Mouse (Mus musculus): ENCODE results near the gene Gm5580.
"Not testable (repeated sequence)": the region's sequence is repeated elsewhere in the genome, so short reads cannot be mapped to it uniquely, and the experiment has no call there.

The Gm5580 gene

DNA sequence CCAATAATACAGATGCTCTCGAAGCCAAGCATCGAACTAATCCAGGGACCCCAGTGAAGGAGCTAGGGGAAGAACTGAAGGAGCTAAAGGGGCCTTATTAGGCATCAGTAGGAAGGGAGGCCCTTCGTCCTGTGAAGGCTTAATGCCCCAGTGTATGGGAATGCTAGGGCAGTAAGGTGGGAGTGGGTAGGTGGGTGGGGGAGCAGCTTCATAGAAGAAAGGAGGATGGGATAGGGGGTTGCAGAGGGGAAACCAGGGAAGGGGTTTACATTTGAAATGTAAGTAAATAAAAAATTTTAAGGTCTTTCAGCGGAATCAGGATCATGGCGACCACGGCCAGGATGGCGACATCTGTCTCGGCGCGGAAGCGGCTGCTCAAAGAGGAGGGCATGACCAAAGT lies at the start of gene Gm5580:
TSS of gene Gm5580 (plus strand) at position 301 of the 400 bp plus-strand sequence.
- not testable (repeated sequence) for DNase-seq (ENCODE audit: low spot score in 2 of 2)

DNA sequence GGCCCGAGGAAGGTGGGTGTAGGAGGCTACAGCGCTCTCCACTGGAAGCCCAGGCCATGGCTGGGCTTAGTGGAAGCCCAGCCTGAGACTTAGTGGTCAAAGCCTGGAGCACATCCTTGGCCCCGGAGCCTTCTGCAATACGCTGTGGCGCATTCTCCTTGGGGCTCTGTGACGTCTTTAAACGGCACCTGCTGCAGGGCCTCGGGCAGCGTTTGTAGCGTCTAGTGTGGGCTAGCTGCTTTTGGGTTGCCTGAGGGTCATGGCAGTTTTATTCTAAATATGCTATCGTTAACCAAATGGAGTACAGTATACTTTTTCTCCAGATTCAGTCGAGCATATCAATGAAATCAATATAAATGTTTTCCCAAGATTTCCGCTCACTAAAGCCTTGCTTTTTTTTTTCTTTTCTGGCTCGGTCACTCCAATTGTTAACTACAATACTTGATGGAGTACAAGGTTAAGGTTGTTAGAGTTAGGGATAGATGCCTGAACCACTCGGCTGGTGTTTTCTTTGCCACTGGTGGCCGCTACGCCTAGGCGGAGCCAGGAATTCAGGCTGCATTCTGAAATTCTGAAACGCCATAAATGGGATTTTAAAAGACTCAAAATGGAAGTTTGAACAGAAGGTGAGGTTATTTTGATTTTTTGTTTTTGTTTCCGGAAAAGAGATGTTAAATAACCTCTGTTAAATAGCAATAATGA lies 44.5 kb upstream of the Gm5580 start, which contains the start of gene Olfr212:
TSS of gene Olfr212 (plus strand) at position 215 of the 702 bp plus-strand sequence.
- not testable (repeated sequence) for DNase-seq (ENCODE audit: low spot score in 2 of 2)

DNA sequence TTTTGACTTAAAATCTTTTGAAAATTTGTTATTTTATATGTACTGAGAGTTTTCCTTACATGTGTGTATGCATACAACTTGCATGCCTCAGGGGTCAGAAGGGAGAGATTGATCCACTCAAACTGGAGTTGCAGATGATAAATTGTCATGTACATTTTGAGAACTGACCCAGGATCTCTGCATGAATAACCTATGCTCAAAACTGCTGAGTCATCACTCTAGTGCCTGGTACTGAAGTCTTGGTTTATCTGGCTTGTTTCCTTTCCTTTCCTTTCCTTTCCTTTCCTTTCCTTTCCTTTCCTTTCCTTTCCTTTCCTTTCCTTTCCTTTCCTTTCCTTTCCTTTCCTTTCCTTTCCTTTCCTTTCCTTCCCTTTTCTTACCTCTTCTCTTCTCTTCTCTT lies 36.1 kb upstream of the Gm5580 start:
- no peak for DNase-seq (ENCODE audit: low spot score in 2 of 2)

- no peak for DNase-seq (ENCODE audit: low spot score in 2 of 2)
These were observed 12.8 kb upstream of the Gm5580 start, which contains the start of gene Olfr213 for GRCm38 (mm10) chr6:116538156-116538555. Gene Olfr213, plus strand, starts transcription at chr6:116538456.

- no peak for DNase-seq (ENCODE audit: low spot score in 2 of 2)
These were observed 8.4 kb upstream of the Gm5580 start for GRCm38 (mm10) chr6:116542500-116542899.

DNA sequence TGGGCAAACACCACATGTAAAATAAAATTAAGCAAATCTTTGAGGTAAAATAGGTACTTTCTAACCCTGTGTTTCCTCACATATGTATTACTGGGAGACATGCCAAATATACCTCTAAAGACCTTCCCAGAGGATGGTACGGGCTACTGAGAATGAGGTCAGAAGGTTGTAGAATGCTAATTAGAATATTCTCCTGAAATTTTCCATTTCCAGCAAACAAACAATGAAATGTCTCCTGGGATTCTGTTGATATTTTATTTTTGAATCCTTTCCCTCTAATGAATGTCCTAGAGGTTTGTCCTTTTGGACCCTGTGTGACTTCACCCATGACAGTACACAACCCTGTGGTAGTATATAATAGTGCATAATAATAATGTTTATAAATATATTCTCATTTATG lies 3.0 kb downstream of the Gm5580 start, which contains the start of gene Olfr214:
TSS of gene Olfr214 (plus strand) at position 301 of the 400 bp plus-strand sequence.
- no peak for DNase-seq (ENCODE audit: low spot score in 2 of 2)

DNA sequence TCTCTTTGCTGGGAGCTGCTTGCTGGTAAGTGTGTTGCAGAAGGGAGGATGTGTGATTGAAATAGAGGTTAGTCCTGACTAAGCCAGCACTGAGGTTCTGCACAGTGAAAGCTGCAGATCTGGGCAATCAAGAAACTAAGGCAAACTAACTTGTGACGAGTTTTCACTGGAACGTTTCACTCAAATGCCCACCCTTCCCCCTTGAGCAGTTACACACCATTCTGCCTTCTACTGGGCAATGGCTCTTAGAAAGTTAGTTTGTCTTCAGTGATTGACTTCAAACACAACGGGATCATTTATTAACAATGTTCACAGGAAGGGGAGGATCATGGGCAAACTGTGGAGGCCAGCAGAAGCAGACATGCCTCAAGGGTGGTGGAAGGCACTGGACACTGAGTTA lies 4.0 kb downstream of the Gm5580 start:
- DNase-seq (ENCODE audit: low spot score in 2 of 2), result no peak

DNA sequence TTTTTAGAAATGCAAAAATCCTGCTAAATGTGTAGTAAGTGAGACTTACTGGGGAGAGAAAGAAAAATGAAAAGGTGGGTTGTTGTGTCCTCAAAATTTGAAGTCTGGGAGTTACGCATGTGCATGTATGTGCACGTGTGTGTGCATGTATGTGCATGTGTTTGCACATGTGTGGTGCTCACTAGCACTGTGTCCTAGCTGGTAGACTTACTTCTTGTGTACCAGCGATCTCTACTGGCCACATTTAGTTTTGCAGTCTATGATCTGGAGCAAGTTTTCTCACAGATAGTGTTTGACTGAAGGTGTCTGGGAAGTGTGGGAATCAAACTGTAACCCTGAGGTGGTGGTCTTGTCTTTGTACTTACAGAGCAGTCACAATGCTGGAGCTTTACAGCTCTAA lies 18.9 kb downstream of the Gm5580 start:
- peak in 1 of 2 experiments; percentile 6 for DNase-seq (ENCODE audit: low spot score in 2 of 2)

- no peak for DNase-seq (ENCODE audit: low spot score in 2 of 2)
These were observed 33.2 kb downstream of the Gm5580 start, which contains the start of gene Olfr215 for GRCm38 (mm10) chr6:116584095-116584494. Gene Olfr215, minus strand, starts transcription at chr6:116584195.

DNA sequence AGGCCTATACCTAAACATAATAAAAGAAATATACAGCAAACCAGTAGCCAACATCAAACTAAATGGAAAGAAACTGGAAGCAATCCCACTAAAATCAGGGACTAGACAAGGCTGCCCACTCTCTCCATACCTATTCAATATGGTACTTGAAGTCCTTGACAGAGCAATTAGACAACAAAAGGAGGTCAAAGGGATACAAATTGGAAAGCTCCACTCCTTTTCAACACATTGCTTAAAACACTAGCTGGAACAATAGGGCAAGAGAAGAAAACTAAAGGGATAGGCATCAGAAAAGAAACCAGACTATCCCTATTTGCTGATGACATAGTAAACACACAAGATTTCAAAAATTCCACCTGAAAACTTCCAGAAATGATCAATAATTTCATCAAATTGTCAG lies 50.0 kb downstream of the Gm5580 start:
- DNase-seq (ENCODE audit: low spot score in 2 of 2), result not testable (repeated sequence)
